Mouse (Mus musculus) E14TG2a.4 (cell line): ENCODE results near the gene Itga2.

Source experiments
- CTCF ChIP-seq: conservative IDR thresholded peaks from 2 replicates; pipeline ENCODE4 v1.5.1; 2014; ENCODE audit warnings: low read length
- NANOG ChIP-seq: IDR thresholded peaks from 2 replicates; pipeline ENCODE4 v1.6.1; 2014; ENCODE audit warnings: borderline replicate concordance, low read length, mixed read lengths
- POU5F1 ChIP-seq: IDR thresholded peaks from 2 replicates; pipeline ENCODE4 v1.6.1; 2014; ENCODE audit warnings: low read length, borderline replicate concordance

DNA sequence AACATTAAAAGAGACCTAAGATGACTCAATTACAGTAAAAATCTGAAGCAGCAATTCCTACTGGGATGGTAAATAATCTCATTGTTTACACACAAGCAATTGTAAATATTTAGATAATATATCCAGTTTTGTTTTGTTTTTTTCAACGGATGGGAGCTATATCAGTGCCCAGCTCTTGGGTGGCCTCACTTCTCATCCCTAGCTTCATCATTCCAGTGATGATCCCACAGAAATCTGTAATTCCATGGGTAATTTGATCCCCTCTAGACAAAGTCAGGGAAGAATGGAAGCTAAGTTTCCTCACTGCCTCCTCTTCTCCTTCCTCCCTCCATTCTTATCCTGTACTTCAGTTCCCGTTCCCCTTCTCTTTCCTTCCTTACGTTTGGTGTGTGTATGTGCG is 74.4 kb downstream of the Itga2 start:
- TF ChIP-seq CTCF (no peak), NANOG (no peak), POU5F1 (no peak)
